8 mouse cellular contexts compared by ENCODE assay signal in genomic region chr13:55322130-55322825, GRCm38 (mm10). TPM values are rescaled to one million over a fixed set of nuclear protein-coding genes. Genes with fewer than 3 reads are reported as not detected.
DNase-seq lines count a peak whose midpoint lies in the region; ATAC-seq and TF ChIP-seq lines count a peak whose summit lies in the region.

No protein-coding gene starts in this region.

- no peak for ATAC-seq in forebrain, embryonic 11.5 days (replicated peaks; ENCODE audit: low FRiP score)
- peak; percentile 43 for ATAC-seq in intestine, embryonic 16.5 days
- ATAC-seq in neural tube, embryonic 14.5 days (ENCODE audit: low read depth) = no peak; the same call in 1 of the 2 replicates

- intact Hi-C loops in left cerebral cortex, adult 2 months (cut with DNase I) = no loop called here
- intact Hi-C loops in left cerebral cortex, postnatal 36 days (cut with DNase I) = no loop called here

- peak overlapping the region; percentile 96 for H3K4me2 ChIP-seq in forebrain, embryonic 11.5 days (ENCODE audit: low read depth, low read length, severe bottlenecking)
- peak overlapping the region; percentile 71 for H3K4me2 ChIP-seq in intestine, embryonic 16.5 days (ENCODE audit: low read depth, low read length)
- peak overlapping the region; percentile 86 for H3K4me2 ChIP-seq in neural tube, embryonic 14.5 days (ENCODE audit: low read depth, low read length)

- no peaks in the 10 kb centered on the region for H3K27me3 ChIP-seq in forebrain, embryonic 11.5 days (ENCODE audit: control insufficient read depth, insufficient read depth, low read length)
- H3K27me3 ChIP-seq in intestine, embryonic 16.5 days (replicated peaks; ENCODE audit: control insufficient read depth, insufficient read depth, low read length) = no peaks in the 10 kb centered on the region
- no peaks in the 10 kb centered on the region for H3K27me3 ChIP-seq in neural tube, embryonic 14.5 days (ENCODE audit: control insufficient read depth, insufficient read depth, low read length)

- H3K9ac ChIP-seq in forebrain, embryonic 11.5 days (ENCODE audit: low read length) = peak overlapping the region; percentile 89
- peak overlapping the region; percentile 97 for H3K9ac ChIP-seq in intestine, embryonic 16.5 days (ENCODE audit: low read depth, low read length)
- H3K9ac ChIP-seq in neural tube, embryonic 14.5 days (replicated peaks; ENCODE audit: low read depth, low read length) = peak overlapping the region; percentile 95

- DNase-seq in left cerebral cortex, adult 2 months (ENCODE audit: extremely low spot score in 1 of 2, low spot score in 2 of 2) = no peak
- DNase-seq in left cerebral cortex, postnatal 36 days (ENCODE audit: low spot score in 2 of 2) = no peak
- peak; percentile 27 for DNase-seq in c-Kit-negative CD71-positive TER-119-positive erythroid progenitor cells, embryonic 14.5 days (ENCODE audit: low read depth, low spot score)
- DNase-seq in forebrain, embryonic 11.5 days (ENCODE audit: low spot score) = peak; percentile 59
- peak; percentile 31 to 39 for DNase-seq in lung, adult 18-20 months
- DNase-seq in urinary bladder, postnatal 10 days (ENCODE audit: low spot score) = no peak

- H3K4me1 ChIP-seq in forebrain, embryonic 11.5 days (replicated peaks; ENCODE audit: control insufficient read depth, insufficient read depth, low read length) = peaks cover 7% of the 10 kb centered on the region
- H3K4me1 ChIP-seq in intestine, embryonic 16.5 days (ENCODE audit: control insufficient read depth, insufficient read depth, low read length) = peaks cover 38% of the 10 kb centered on the region
- H3K4me1 ChIP-seq in neural tube, embryonic 14.5 days (ENCODE audit: control insufficient read depth, insufficient read depth, low read length) = peaks cover 24% of the 10 kb centered on the region; the same call in 1 of the 2 replicates

- WGBS in forebrain, embryonic 11.5 days = 2% methylated on average over 31 of the region's 31 CpGs
- under 1% methylated on average over 31 of the region's 31 CpGs for WGBS in intestine, embryonic 16.5 days
- 1% methylated on average over 29 of the region's 31 CpGs for WGBS in neural tube, embryonic 14.5 days

- peak overlapping the region; percentile 83 for H3K27ac ChIP-seq in left cerebral cortex, adult 2 months
- H3K27ac ChIP-seq in forebrain, embryonic 11.5 days (ENCODE audit: low read depth, low read length) = peak overlapping the region; percentile 34; the same call in 1 of the 2 replicates
- peak overlapping the region; percentile 89 for H3K27ac ChIP-seq in intestine, embryonic 16.5 days (ENCODE audit: low read length)
- H3K27ac ChIP-seq in neural tube, embryonic 14.5 days (ENCODE audit: low read depth, low read length) = peak overlapping the region; percentile 74; the same call in 1 of the 2 replicates

- H3K4me3 ChIP-seq in left cerebral cortex, adult 2 months = peak overlapping the region; percentile 72
- H3K4me3 ChIP-seq in forebrain, embryonic 11.5 days (ENCODE audit: low read depth, low read length) = peak overlapping the region; percentile 90
- peak overlapping the region; percentile 78 for H3K4me3 ChIP-seq in intestine, embryonic 16.5 days (ENCODE audit: low read length)
- H3K4me3 ChIP-seq in neural tube, embryonic 14.5 days (ENCODE audit: low read depth, low read length) = peak overlapping the region; percentile 100

- peaks cover 13% of the 10 kb centered on the region for H3K36me3 ChIP-seq in forebrain, embryonic 11.5 days (ENCODE audit: control insufficient read depth, insufficient read depth, low read length)
- H3K36me3 ChIP-seq in intestine, embryonic 16.5 days (ENCODE audit: control insufficient read depth, insufficient read depth, low read length) = peaks cover 22% of the 10 kb centered on the region
- H3K36me3 ChIP-seq in neural tube, embryonic 14.5 days (ENCODE audit: control insufficient read depth, insufficient read depth, low read length) = peaks cover 28% of the 10 kb centered on the region

- no peaks in the 10 kb centered on the region for H3K9me3 ChIP-seq in forebrain, embryonic 11.5 days (ENCODE audit: control insufficient read depth, low read length)
- no peaks in the 10 kb centered on the region for H3K9me3 ChIP-seq in intestine, embryonic 16.5 days (ENCODE audit: control insufficient read depth, low read length)
- no peaks in the 10 kb centered on the region for H3K9me3 ChIP-seq in neural tube, embryonic 14.5 days (ENCODE audit: control insufficient read depth, low read length)

- TF ChIP-seq CTCF in left cerebral cortex, adult 2 months (IDR thresholded peaks at IDR 0.05) = peak; percentile 54

RNA-seq across cellular contexts. Expression of gene Rab24, which starts 0.5 kb away (rescaled TPM):
- 10 to 100 TPM; 83.8 to 87.0 TPM for total RNA-seq in left cerebral cortex, adult 2 months (2021)
- 10 to 100 TPM; 80.9 to 86.8 TPM for total RNA-seq in left cerebral cortex, postnatal 36 days (2021)
- 84.4 and 101 TPM in 2 replicates for polyA plus RNA-seq in forebrain, embryonic 11.5 days (2014; fragmentation: Nextera tagmentation; extraction: Ambion mirVana)
- 91.7 and 106 TPM in 2 replicates for polyA plus RNA-seq in intestine, embryonic 16.5 days (2015; fragmentation: Nextera tagmentation; extraction: Ambion mirVana)
- 99.0 and 101 TPM in 2 replicates for polyA plus RNA-seq in neural tube, embryonic 14.5 days (2014; fragmentation: Nextera tagmentation; extraction: Ambion mirVana)

RNA-seq across cellular contexts. Expression of gene Prelid1, which starts 2.0 kb away (rescaled TPM):
- 100 to 1,000 TPM; 161 to 170 TPM for total RNA-seq in left cerebral cortex, adult 2 months (2021)
- total RNA-seq in left cerebral cortex, postnatal 36 days (2021) = 100 to 1,000 TPM; 159 to 185 TPM
- 422 and 451 TPM in 2 replicates for polyA plus RNA-seq in forebrain, embryonic 11.5 days (2014; fragmentation: Nextera tagmentation; extraction: Ambion mirVana)
- polyA plus RNA-seq in intestine, embryonic 16.5 days (2015; fragmentation: Nextera tagmentation; extraction: Ambion mirVana) = 664 and 676 TPM in 2 replicates
- polyA plus RNA-seq in neural tube, embryonic 14.5 days (2014; fragmentation: Nextera tagmentation; extraction: Ambion mirVana) = 316 and 329 TPM in 2 replicates

RNA-seq across cellular contexts. Expression of gene Mxd3, which starts 7.3 kb away (rescaled TPM):
- 1 to 10 TPM in 1 of 2 experiments, under 1 TPM in 1; 0.86 to 1.7 TPM for total RNA-seq in left cerebral cortex, adult 2 months (2021)
- 1 to 10 TPM; 1.4 to 2.5 TPM for total RNA-seq in left cerebral cortex, postnatal 36 days (2021)
- 37.2 and 42.2 TPM in 2 replicates for polyA plus RNA-seq in forebrain, embryonic 11.5 days (2014; fragmentation: Nextera tagmentation; extraction: Ambion mirVana)
- 20.8 and 24.9 TPM in 2 replicates for polyA plus RNA-seq in intestine, embryonic 16.5 days (2015; fragmentation: Nextera tagmentation; extraction: Ambion mirVana)
- 5.7 and 5.9 TPM in 2 replicates for polyA plus RNA-seq in neural tube, embryonic 14.5 days (2014; fragmentation: Nextera tagmentation; extraction: Ambion mirVana)

RNA-seq across cellular contexts. Expression of gene Lman2, which starts 40.3 kb away (rescaled TPM):
- 10 to 100 TPM; 57.8 to 60.4 TPM for total RNA-seq in left cerebral cortex, adult 2 months (2021)
- total RNA-seq in left cerebral cortex, postnatal 36 days (2021) = 10 to 100 TPM; 54.9 to 61.3 TPM
- polyA plus RNA-seq in forebrain, embryonic 11.5 days (2014; fragmentation: Nextera tagmentation; extraction: Ambion mirVana) = 90.4 and 94.2 TPM in 2 replicates
- 121 and 130 TPM in 2 replicates for polyA plus RNA-seq in intestine, embryonic 16.5 days (2015; fragmentation: Nextera tagmentation; extraction: Ambion mirVana)
- polyA plus RNA-seq in neural tube, embryonic 14.5 days (2014; fragmentation: Nextera tagmentation; extraction: Ambion mirVana) = 36.5 and 49.9 TPM in 2 replicates

RNA-seq across cellular contexts. Expression of gene Rgs14, which starts 47.3 kb away (rescaled TPM):
- total RNA-seq in left cerebral cortex, adult 2 months (2021) = 10 to 100 TPM; 52.4 to 58.2 TPM
- 10 to 100 TPM; 52.3 to 53.7 TPM for total RNA-seq in left cerebral cortex, postnatal 36 days (2021)
- 0.33 and 0.44 TPM in 2 replicates for polyA plus RNA-seq in forebrain, embryonic 11.5 days (2014; fragmentation: Nextera tagmentation; extraction: Ambion mirVana)
- polyA plus RNA-seq in intestine, embryonic 16.5 days (2015; fragmentation: Nextera tagmentation; extraction: Ambion mirVana) = 0.93 and 1.1 TPM in 2 replicates
- polyA plus RNA-seq in neural tube, embryonic 14.5 days (2014; fragmentation: Nextera tagmentation; extraction: Ambion mirVana) = 0.11 and 0.32 TPM in 2 replicates

Comparison
In these comparisons a context has a peak if more than half of its experiments do, and no peak if none do; other contexts are left out.
1. DNase-seq: peak in c-Kit-negative CD71-positive TER-119-positive erythroid progenitor cells, embryonic 14.5 days (single experiment), forebrain, embryonic 11.5 days (single experiment) and lung, adult 18-20 months (2 of 2); none in left cerebral cortex, adult 2 months (0 of 2), left cerebral cortex, postnatal 36 days (0 of 2) and urinary bladder, postnatal 10 days (single experiment).
2. H3K27ac ChIP-seq: peak in every context shown above with its lines; median percentile 89 in intestine, embryonic 16.5 days; 83 in left cerebral cortex, adult 2 months; 74 in neural tube, embryonic 14.5 days; 34 in forebrain, embryonic 11.5 days.
3. Peak in every context shown above with its lines, with median percentiles within 50 percentile points of each other: H3K4me3 ChIP-seq, H3K4me2 ChIP-seq and H3K9ac ChIP-seq.